Mouse (Mus musculus) embryonic fibroblast, embryonic 13.5 days (primary cell): ENCODE data around the gene Zfpm1.

Experiments used
- CTCF ChIP-seq: IDR thresholded peaks from 2 replicates; pipeline ENCODE4 v1.5.1; 2011; ENCODE audit warnings: mild to moderate bottlenecking, control low read depth, low read length, moderate library complexity, borderline replicate concordance; ENCODE audit not compliant: insufficient read depth
- POLR2A ChIP-seq: IDR thresholded peaks from 2 replicates; pipeline ENCODE4 v1.6.1; 2011; ENCODE audit warnings: low read depth, mild to moderate bottlenecking, control low read depth, low read length, moderate library complexity

DNA sequence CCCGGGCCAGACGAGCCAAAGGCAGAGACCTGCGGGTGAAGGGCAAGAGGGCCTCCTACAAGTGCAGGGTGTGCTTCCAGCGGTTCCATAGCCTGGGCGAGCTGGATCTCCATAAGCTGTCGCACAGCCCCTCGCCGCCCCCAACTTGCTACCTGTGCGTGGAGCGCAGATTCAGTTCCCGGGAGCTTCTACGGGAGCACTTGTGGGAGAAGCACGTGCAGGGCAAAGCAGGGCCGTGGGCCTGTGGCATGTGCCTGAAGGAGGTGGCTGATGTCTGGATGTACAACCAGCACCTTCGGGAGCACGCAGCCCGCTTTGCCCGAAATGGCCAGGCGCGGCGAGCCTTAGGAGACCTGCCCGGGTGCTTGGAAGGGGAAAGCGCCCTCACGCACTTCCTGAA lies 13.1 kb upstream of the Zfpm1 start:
- TF ChIP-seq CTCF, result no peak
- TF ChIP-seq POLR2A, result no peak
